Mouse (Mus musculus) midbrain, embryonic 13.5 days (tissue): ENCODE results near the gene Zfp771. TPM values are rescaled to one million over a fixed set of nuclear protein-coding genes. Genes with fewer than 3 reads are reported as not detected.

Experiments
- ATAC-seq: fragments of 200-750 bp; cut with Nextera tagmentation; 2 replicates; pipeline ENCODE4 v1.8.0; 2017; ENCODE audit warnings: mild to moderate bottlenecking, moderate TSS enrichment, moderate library complexity
- H3K27ac ChIP-seq: fragments of 300-500 bp; sonication (generic); 2 replicates; pipeline ENCODE4 v1.5.1; 2015; ENCODE audit warnings: inconsistent platforms, mild to moderate bottlenecking, moderate library complexity
- H3K27me3 ChIP-seq: fragments of 300-500 bp; sonication (generic); 2 replicates; pipeline ENCODE4 v1.6.1; 2015; ENCODE audit warnings: mild to moderate bottlenecking, inconsistent platforms
- H3K36me3 ChIP-seq: fragments of 300-500 bp; sonication (generic); 2 replicates; pipeline ENCODE4 v1.6.1; 2015; ENCODE audit warnings: mild to moderate bottlenecking, inconsistent platforms
- H3K4me1 ChIP-seq: fragments of 300-500 bp; sonication (generic); replicated peaks from 2 replicates; pipeline ENCODE4 v1.6.1; 2015; ENCODE audit warnings: inconsistent platforms
- H3K4me2 ChIP-seq: fragments of 300-500 bp; sonication (generic); replicated peaks from 2 replicates; pipeline ENCODE4 v1.6.1; 2015; ENCODE audit warnings: moderate library complexity, mild to moderate bottlenecking, inconsistent platforms
- H3K4me3 ChIP-seq: fragments of 300-500 bp; sonication (generic); replicated peaks from 2 replicates; pipeline ENCODE4 v1.5.1; 2015; ENCODE audit warnings: mild to moderate bottlenecking, inconsistent platforms
- H3K9ac ChIP-seq: fragments of 300-500 bp; sonication (generic); replicated peaks from 2 replicates; pipeline ENCODE4 v1.6.1; 2015; ENCODE audit warnings: mild to moderate bottlenecking, inconsistent platforms
- H3K9me3 ChIP-seq: fragments of 300-500 bp; sonication (generic); 2 replicates; pipeline ENCODE4 v1.6.1; 2016; ENCODE audit warnings: mild to moderate bottlenecking, inconsistent platforms
- WGBS: fragments of 180-500 bp; shearing (Covaris S2); methylation state at CpG from one replicate; pipeline ENCODE4 v1.1.7; 2015; 5-methylcytosine and 5-hydroxymethylcytosine counted together
- polyA plus RNA-seq: library from polyadenylated mRNA; unstranded; fragments of >200 nt; fragmentation: Nextera tagmentation; extraction: Ambion mirVana; gene quantifications from 2 replicates; pipeline ENCODE4 v1.2.1, GENCODE M21; 2015

Gene Zfp771
- polyA plus RNA-seq, 1 experiment from 2014 or later: 59.7 TPM

DNA sequence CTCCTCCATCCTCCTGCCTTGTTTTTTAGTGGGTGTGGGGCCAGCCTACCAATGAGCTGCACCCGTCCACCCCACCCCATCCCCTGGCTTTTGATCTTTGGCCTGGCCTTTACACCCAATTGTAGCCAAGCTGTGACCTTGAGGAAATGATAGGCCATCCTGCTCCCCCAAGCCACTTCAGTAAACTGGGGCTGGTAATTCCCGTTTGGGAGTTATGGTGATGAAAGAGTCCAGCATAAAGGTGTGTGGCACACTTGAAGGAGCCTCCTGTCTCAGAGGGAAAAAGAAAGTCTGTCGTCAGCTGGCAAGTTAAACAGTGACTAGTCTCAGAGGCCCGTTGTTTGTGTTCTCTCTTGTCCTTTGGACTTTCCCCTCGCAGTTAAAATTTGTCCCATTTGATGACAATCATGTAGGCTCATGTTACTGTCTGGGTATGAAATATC lies 32.5 kb downstream of the Zfp771 start:
- ATAC-seq: no peak
- no peaks in the 10 kb centered on the region for H3K27me3 ChIP-seq
- peaks cover 20% of the 10 kb centered on the region for H3K4me1 ChIP-seq

GRCm38 (mm10) chr7:127278311-127278710 lies 34.2 kb downstream of the Zfp771 start:
- no peaks in the 10 kb centered on the region for H3K9me3 ChIP-seq
- H3K36me3 ChIP-seq: no peaks in the 10 kb centered on the region
- H3K4me2 ChIP-seq: no peak overlapping the region
- no peak overlapping the region for H3K27ac ChIP-seq
- no peak for ATAC-seq
- H3K27me3 ChIP-seq: no peaks in the 10 kb centered on the region
- 24% methylated on average over 8 of the region's 8 CpGs for WGBS
- no peak overlapping the region for H3K4me3 ChIP-seq
- H3K4me1 ChIP-seq: peaks cover 5% of the 10 kb centered on the region
- no peak overlapping the region for H3K9ac ChIP-seq

More for the DNA sequence above, 32.5 kb downstream of the Zfp771 start:
- H3K4me2 ChIP-seq: no peak overlapping the region
- no peaks in the 10 kb centered on the region for H3K9me3 ChIP-seq
- 80% methylated on average over 5 of the region's 5 CpGs for WGBS
- H3K4me3 ChIP-seq: no peak overlapping the region
- H3K9ac ChIP-seq: no peak overlapping the region
- no peak overlapping the region for H3K27ac ChIP-seq
- no peaks in the 10 kb centered on the region for H3K36me3 ChIP-seq

DNA sequence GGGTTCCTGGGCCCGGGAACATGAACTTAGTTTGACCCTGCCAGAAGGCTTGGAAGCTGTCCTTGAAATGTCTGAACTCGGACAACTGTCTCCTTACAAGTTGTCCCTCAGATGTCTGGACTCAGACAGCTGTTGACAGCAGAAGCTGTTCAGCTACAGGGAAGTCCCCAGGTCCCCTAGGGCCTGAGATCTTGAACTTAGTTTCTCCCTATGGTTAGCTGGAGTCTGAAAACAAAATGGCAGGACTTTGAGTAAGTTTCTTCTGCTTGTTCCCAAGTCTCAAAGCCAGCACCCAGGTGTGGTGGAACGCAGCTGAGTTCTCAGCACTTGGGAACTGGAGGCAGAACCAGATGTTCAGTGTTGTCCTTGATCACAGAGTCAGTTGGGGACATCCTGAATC lies 36.0 kb downstream of the Zfp771 start:
- ATAC-seq: no peak
- H3K4me1 ChIP-seq: no peaks in the 10 kb centered on the region
- H3K9me3 ChIP-seq: no peaks in the 10 kb centered on the region
- no peak overlapping the region for H3K27ac ChIP-seq
- WGBS: 82% methylated on average over 3 of the region's 3 CpGs
- no peaks in the 10 kb centered on the region for H3K27me3 ChIP-seq
- no peaks in the 10 kb centered on the region for H3K36me3 ChIP-seq
- H3K4me3 ChIP-seq: no peak overlapping the region
- H3K9ac ChIP-seq: no peak overlapping the region
- H3K4me2 ChIP-seq: no peak overlapping the region

DNA sequence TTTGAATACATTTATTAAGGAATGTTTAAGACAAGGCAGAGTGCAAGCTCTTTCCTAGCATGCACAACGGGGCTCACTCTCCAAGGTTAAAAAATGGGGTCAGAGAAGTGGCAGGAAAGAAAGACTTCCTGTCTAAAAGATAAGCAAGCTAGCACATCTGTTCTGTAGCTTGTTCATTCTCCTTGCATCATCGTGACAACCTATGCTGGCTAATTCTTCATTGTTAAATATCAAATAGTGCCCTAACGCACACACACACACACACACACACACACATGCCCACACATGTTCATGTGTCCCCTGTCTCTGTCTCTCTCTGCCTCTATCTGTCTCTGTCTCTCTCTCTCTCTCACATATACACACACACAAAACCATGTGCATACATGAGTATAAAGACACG lies 37.0 kb downstream of the Zfp771 start:
- no peak overlapping the region for H3K4me3 ChIP-seq
- 86% methylated on average over 4 of the region's 4 CpGs for WGBS
- H3K27ac ChIP-seq: no peak overlapping the region
- H3K4me2 ChIP-seq: no peak overlapping the region
- no peaks in the 10 kb centered on the region for H3K36me3 ChIP-seq
- no peaks in the 10 kb centered on the region for H3K27me3 ChIP-seq
- H3K4me1 ChIP-seq: no peaks in the 10 kb centered on the region
- no peaks in the 10 kb centered on the region for H3K9me3 ChIP-seq
- H3K9ac ChIP-seq: no peak overlapping the region
- ATAC-seq: no peak

- ATAC-seq: no peak
- Histone ChIP-seq H3K4me1 (no peaks in the 10 kb centered on the region), H3K27me3 (no peaks in the 10 kb centered on the region), H3K9me3 (peaks cover 3% of the 10 kb centered on the region; the same call in 1 of the 2 replicates), H3K4me3 (no peak overlapping the region), H3K27ac (no peak overlapping the region), H3K4me2 (no peak overlapping the region), H3K9ac (no peak overlapping the region), H3K36me3 (no peaks in the 10 kb centered on the region)
- whole genome bisulfite sequencing: 74% methylated on average over 2 of the region's 2 CpGs
These were observed 38.1 kb downstream of the Zfp771 start for GRCm38 (mm10) chr7:127282190-127282589.

DNA sequence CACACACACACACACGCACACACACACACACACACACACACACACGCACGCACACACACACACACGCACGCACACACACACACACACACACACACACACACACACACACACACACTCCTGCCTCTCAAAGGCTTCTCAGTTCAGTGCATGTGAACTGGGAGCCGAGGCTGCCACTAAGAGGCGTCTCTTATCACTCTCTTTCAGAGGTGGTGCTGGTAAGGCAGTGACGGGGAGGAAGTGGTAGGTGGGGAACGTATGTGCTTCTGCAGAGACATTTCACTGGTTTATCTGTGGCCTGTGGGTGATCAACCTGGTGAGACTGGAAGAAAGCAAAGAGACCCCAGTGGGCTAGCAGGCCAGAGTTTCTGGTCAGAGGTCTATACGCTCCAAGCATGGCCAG lies 41.1 kb downstream of the Zfp771 start:
- H3K9ac ChIP-seq: no peak overlapping the region
- H3K4me3 ChIP-seq: no peak overlapping the region
- H3K4me1 ChIP-seq: no peaks in the 10 kb centered on the region
- H3K27ac ChIP-seq: no peak overlapping the region
- H3K9me3 ChIP-seq: peaks cover 14% of the 10 kb centered on the region
- H3K27me3 ChIP-seq: no peaks in the 10 kb centered on the region
- WGBS: 88% methylated on average over 6 of the region's 10 CpGs
- H3K36me3 ChIP-seq: no peaks in the 10 kb centered on the region
- no peak overlapping the region for H3K4me2 ChIP-seq
- no peak for ATAC-seq

DNA sequence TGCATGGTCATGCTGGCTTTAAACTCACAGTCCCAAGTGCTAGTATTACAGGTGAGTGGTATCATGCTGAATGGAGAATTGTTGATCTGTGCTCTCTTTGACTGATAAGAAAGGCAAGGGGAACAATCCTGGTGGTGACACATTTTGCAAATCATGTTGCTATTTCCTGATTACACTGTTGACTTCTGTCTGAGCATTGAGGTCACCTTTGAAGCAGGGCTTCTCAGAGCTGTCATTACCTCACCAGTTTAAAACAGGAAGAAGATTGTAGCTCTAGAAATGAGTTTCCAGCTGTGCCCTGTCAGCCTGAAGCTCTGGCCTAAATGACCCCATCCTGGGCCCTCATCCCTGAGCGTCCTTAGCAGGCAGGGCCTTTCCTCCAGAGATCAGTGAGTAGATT lies 43.9 kb downstream of the Zfp771 start:
- Histone ChIP-seq H3K9me3 (peaks cover 14% of the 10 kb centered on the region), H3K4me1 (no peaks in the 10 kb centered on the region)
- WGBS: 62% methylated on average over 1 of the region's 1 CpGs

GRCm38 (mm10) chr7:127289306-127289705 lies 45.2 kb downstream of the Zfp771 start:
- Histone ChIP-seq H3K36me3 (no peaks in the 10 kb centered on the region), H3K27me3 (no peaks in the 10 kb centered on the region), H3K4me2 (no peak overlapping the region), H3K4me1 (no peaks in the 10 kb centered on the region), H3K4me3 (no peak overlapping the region), H3K9me3 (peaks cover 14% of the 10 kb centered on the region), H3K27ac (no peak overlapping the region), H3K9ac (no peak overlapping the region)
- 86% methylated on average over 2 of the region's 2 CpGs for WGBS
- ATAC-seq: no peak

More for the DNA sequence above, 43.9 kb downstream of the Zfp771 start:
- H3K27ac ChIP-seq: no peak overlapping the region
- no peak overlapping the region for H3K4me3 ChIP-seq
- H3K9ac ChIP-seq: no peak overlapping the region
- no peak for ATAC-seq
- H3K4me2 ChIP-seq: no peak overlapping the region
- no peaks in the 10 kb centered on the region for H3K27me3 ChIP-seq
- no peaks in the 10 kb centered on the region for H3K36me3 ChIP-seq

DNA sequence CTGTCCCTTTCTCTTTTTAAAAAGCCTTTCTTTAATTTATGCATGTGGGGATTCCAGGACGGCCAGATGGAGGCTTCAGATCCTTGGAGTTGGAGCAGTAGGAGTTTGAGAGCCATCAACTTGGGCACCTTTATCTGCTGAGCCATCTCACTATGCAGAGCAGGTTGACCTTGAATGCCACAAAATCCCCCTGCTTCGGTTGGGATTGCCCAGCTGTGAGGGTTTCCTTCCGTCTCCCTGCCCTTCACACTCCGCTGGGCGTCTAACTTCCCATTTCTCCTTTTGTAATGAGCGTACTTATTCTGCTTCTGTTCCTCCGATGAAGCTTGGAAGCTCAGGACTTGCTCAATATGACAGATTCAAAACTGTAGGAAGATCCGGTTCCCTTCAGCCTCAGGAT lies 46.1 kb downstream of the Zfp771 start:
- no peaks in the 10 kb centered on the region for H3K36me3 ChIP-seq
- no peak for ATAC-seq
- no peak overlapping the region for H3K27ac ChIP-seq
- peaks cover 14% of the 10 kb centered on the region for H3K9me3 ChIP-seq
- no peak overlapping the region for H3K4me2 ChIP-seq
- WGBS: 53% methylated on average over 8 of the region's 8 CpGs
- H3K4me3 ChIP-seq: no peak overlapping the region
- no peaks in the 10 kb centered on the region for H3K4me1 ChIP-seq
- H3K27me3 ChIP-seq: no peaks in the 10 kb centered on the region
- no peak overlapping the region for H3K9ac ChIP-seq

- no peak for ATAC-seq
- WGBS: 87% methylated on average over 11 of the region's 11 CpGs
These were observed 52.0 kb downstream of the Zfp771 start, which contains the start of gene Itgal for GRCm38 (mm10) chr7:127296098-127296497. Gene Itgal, plus strand, starts transcription at chr7:127296260.

GRCm38 (mm10) chr7:127296786-127297555 lies 52.9 kb downstream of the Zfp771 start:
- Histone ChIP-seq H3K27me3 (no peaks in the 10 kb centered on the region), H3K27ac (no peak overlapping the region), H3K36me3 (no peaks in the 10 kb centered on the region), H3K9me3 (no peaks in the 10 kb centered on the region), H3K9ac (no peak overlapping the region), H3K4me2 (no peak overlapping the region), H3K4me3 (no peak overlapping the region), H3K4me1 (no peaks in the 10 kb centered on the region)
- no peak for ATAC-seq
- WGBS: 82% methylated on average over 5 of the region's 5 CpGs

More at GRCm38 (mm10) chr7:127296098-127296497, 52.0 kb downstream of the Zfp771 start, which contains the start of gene Itgal:
- H3K36me3 ChIP-seq: no peaks in the 10 kb centered on the region
- H3K9ac ChIP-seq: no peak within 1 kb of the TSS
- H3K4me1 ChIP-seq: no peaks in the 10 kb centered on the region
- H3K27me3 ChIP-seq: no peaks in the 10 kb centered on the region
- H3K4me3 ChIP-seq: no peak within 1 kb of the TSS
- H3K27ac ChIP-seq: no peak within 1 kb of the TSS
- no peaks in the 10 kb centered on the region for H3K9me3 ChIP-seq
- no peak within 1 kb of the TSS for H3K4me2 ChIP-seq

- no peak overlapping the region for H3K4me3 ChIP-seq
- no peaks in the 10 kb centered on the region for H3K36me3 ChIP-seq
- no peak overlapping the region for H3K4me2 ChIP-seq
- no peaks in the 10 kb centered on the region for H3K9me3 ChIP-seq
- no peaks in the 10 kb centered on the region for H3K4me1 ChIP-seq
- H3K27me3 ChIP-seq: no peaks in the 10 kb centered on the region
- H3K27ac ChIP-seq: no peak overlapping the region
- ATAC-seq: no peak
- 97% methylated on average over 5 of the region's 5 CpGs for WGBS
- H3K9ac ChIP-seq: no peak overlapping the region
These were observed 53.6 kb downstream of the Zfp771 start for GRCm38 (mm10) chr7:127297586-127298193.
